In genomic region chr1:64114579-64114978, GRCm38 (mm10) we compare ENCODE assay signal across 22 mouse cellular contexts.
"Had no signal": no experiment of that assay in that cellular context is flagged by ENCODE, and none has a peak within 500 bp of the region (broad histone marks: within the 10 kb centered on the region; RNA-seq: fewer than 3 reads in every experiment).

No protein-coding gene starts in this region.

- H3K4me2 ChIP-seq: limb, embryonic 13.5 days; liver, embryonic 12.5 days; liver, embryonic 15.5 days; lung, embryonic 15.5 days; stomach, embryonic 15.5 days had no signal

- H3K36me3 ChIP-seq: limb, embryonic 10.5 days; limb, embryonic 13.5 days; liver, embryonic 12.5 days; liver, embryonic 15.5 days; lung, embryonic 15.5 days; stomach, embryonic 15.5 days had no signal

- H3K27ac ChIP-seq: limb, embryonic 10.5 days; limb, embryonic 13.5 days; liver, embryonic 12.5 days; liver, embryonic 15.5 days; lung, embryonic 15.5 days; macrophage; neural tube, embryonic 13.5 days; stomach, embryonic 15.5 days had no signal

- H3K27me3 ChIP-seq: limb, embryonic 13.5 days; lung, embryonic 15.5 days; neural tube, embryonic 13.5 days; stomach, embryonic 15.5 days had no signal

- ATAC-seq: intestine, embryonic 16.5 days; liver, embryonic 12.5 days had no signal

- H3K9ac ChIP-seq: limb, embryonic 13.5 days; liver, embryonic 12.5 days; liver, embryonic 15.5 days; lung, embryonic 15.5 days; neural tube, embryonic 13.5 days; stomach, embryonic 15.5 days had no signal

- H3K4me3 ChIP-seq: layer of hippocampus, adult 2 months; limb, embryonic 10.5 days; limb, embryonic 13.5 days; liver, embryonic 12.5 days; liver, embryonic 15.5 days; lung, embryonic 15.5 days; myocyte; neural tube, embryonic 13.5 days; stomach, embryonic 15.5 days had no signal

- DNase-seq: kidney, adult 18-20 months; kidney, adult 9 months; kidney, postnatal 14 days; layer of hippocampus, adult 9-11 months; liver; lung, adult 18-20 months; lung, postnatal 14 days; retina, postnatal 1 day; right cerebral cortex, postnatal 25 days; spleen, adult 18-20 months; thymus, postnatal 36 days had no signal

- H3K9me3 ChIP-seq: limb, embryonic 10.5 days; limb, embryonic 13.5 days; liver, embryonic 12.5 days; liver, embryonic 15.5 days; lung, embryonic 15.5 days; neural tube, embryonic 13.5 days; stomach, embryonic 15.5 days had no signal
